Mouse (Mus musculus): Measurements from ENCODE around the gene Psmd12.

- TF ChIP-seq CTCF (IDR thresholded peaks at IDR 0.05; ENCODE audit: low read depth) (no peak), EP300 (IDR thresholded peaks at IDR 0.05; ENCODE audit: low read depth) (no peak)
Observed at GRCm38 (mm10) chr11:107538994-107539393, 59.7 kb downstream of the Psmd12 start.
